Mouse (Mus musculus) liver, embryonic 13.5 days (tissue): ENCODE data around the gene 1600002K03Rik. TPM values are rescaled to one million over a fixed set of nuclear protein-coding genes. Genes with fewer than 3 reads are reported as not detected.

Experiments used
- ATAC-seq: fragments of 200-750 bp; cut with Nextera tagmentation; 2 replicates; pipeline ENCODE4 v1.8.0; 2017; ENCODE audit warnings: low read depth, mild to moderate bottlenecking, moderate number of reproducible peaks, moderate library complexity
- DNase-seq: peaks from one replicate; pipeline ENCODE4 v3.0.0; 2022
- H3K27ac ChIP-seq: fragments of 300-500 bp; sonication (generic); 2 replicates; pipeline ENCODE4 v1.5.1; 2015; ENCODE audit warnings: moderate library complexity, mild to moderate bottlenecking, inconsistent platforms
- H3K27me3 ChIP-seq: fragments of 300-500 bp; sonication (generic); 2 replicates; pipeline ENCODE4 v1.6.1; 2015; ENCODE audit warnings: mild to moderate bottlenecking, inconsistent platforms
- H3K36me3 ChIP-seq: fragments of 300-500 bp; sonication (generic); 2 replicates; pipeline ENCODE4 v1.6.1; 2015; ENCODE audit warnings: mild to moderate bottlenecking, inconsistent platforms
- H3K4me1 ChIP-seq: fragments of 300-500 bp; sonication (generic); replicated peaks from 2 replicates; pipeline ENCODE4 v1.6.1; 2015; ENCODE audit warnings: inconsistent platforms
- H3K4me2 ChIP-seq: fragments of 300-500 bp; sonication (generic); 2 replicates; pipeline ENCODE4 v1.6.1; 2015; ENCODE audit warnings: inconsistent platforms, mild to moderate bottlenecking, moderate library complexity
- H3K4me3 ChIP-seq: fragments of 300-500 bp; sonication (generic); replicated peaks from 2 replicates; pipeline ENCODE4 v1.5.1; 2015; ENCODE audit warnings: mild to moderate bottlenecking, inconsistent platforms
- H3K9ac ChIP-seq: fragments of 300-500 bp; sonication (generic); 2 replicates; pipeline ENCODE4 v1.6.1; 2015; ENCODE audit warnings: mild to moderate bottlenecking, inconsistent platforms
- H3K9me3 ChIP-seq: fragments of 300-500 bp; sonication (generic); replicated peaks from 2 replicates; pipeline ENCODE4 v1.6.1; 2016; ENCODE audit warnings: inconsistent platforms
- WGBS: fragments of 180-500 bp; shearing (Covaris S2); methylation state at CpG from one replicate; pipeline ENCODE4 v1.1.7; 2015; ENCODE audit not compliant: insufficient replicate concordance; 5-methylcytosine and 5-hydroxymethylcytosine counted together
- polyA plus RNA-seq: library from polyadenylated mRNA; unstranded; fragments of >200 nt; fragmentation: Nextera tagmentation; extraction: Ambion mirVana; gene quantifications from 2 replicates; pipeline ENCODE4 v1.2.1, GENCODE M21; 2015

1600002K03Rik gene
- polyA plus RNA-seq, 1 experiment from 2014 or later, result 14.8 TPM

- Histone ChIP-seq H3K4me3 (no peak overlapping the region), H3K27ac (peak overlapping the region; percentile 37), H3K27me3 (no peaks in the 10 kb centered on the region), H3K9ac (peak overlapping the region; percentile 15; the same call in 1 of the 2 replicates), H3K4me2 (no peak overlapping the region), H3K4me1 (peaks cover 95% of the 10 kb centered on the region), H3K36me3 (peaks cover 65% of the 10 kb centered on the region), H3K9me3 (no peaks in the 10 kb centered on the region)
- ATAC-seq (no peak), DNase-seq (no peak)
- WGBS, result 77% methylated on average over 29 of the region's 29 CpGs
Measured at GRCm38 (mm10) chr10:80156002-80156751, 16.6 kb upstream of the 1600002K03Rik start.

- Histone ChIP-seq H3K27ac (0 out of 2 replicates have a peak overlapping the region, but pooled peaks have one; percentile 37), H3K9me3 (no peaks in the 10 kb centered on the region), H3K4me2 (no peak overlapping the region), H3K27me3 (no peaks in the 10 kb centered on the region), H3K4me3 (no peak overlapping the region), H3K36me3 (peaks cover 60% of the 10 kb centered on the region), H3K9ac (no peak overlapping the region), H3K4me1 (peaks cover 95% of the 10 kb centered on the region)
- no peak for DNase-seq
- WGBS, result 81% methylated on average over 7 of the region's 7 CpGs
- no peak for ATAC-seq
Measured at GRCm38 (mm10) chr10:80156752-80157053, 16.0 kb upstream of the 1600002K03Rik start.

GRCm38 (mm10) chr10:80157141-80157929, 15.4 kb upstream of the 1600002K03Rik start:
- no peaks in the 10 kb centered on the region for H3K27me3 ChIP-seq
- peaks cover 95% of the 10 kb centered on the region for H3K4me1 ChIP-seq
- H3K27ac ChIP-seq, result peak overlapping the region; percentile 85
- no peak overlapping the region for H3K4me3 ChIP-seq
- no peak overlapping the region for H3K9ac ChIP-seq
- peaks cover 53% of the 10 kb centered on the region for H3K36me3 ChIP-seq
- ATAC-seq, result no peak
- 72% methylated on average over 15 of the region's 15 CpGs for WGBS
- DNase-seq, result no peak
- no peak overlapping the region for H3K4me2 ChIP-seq
- H3K9me3 ChIP-seq, result no peaks in the 10 kb centered on the region

GRCm38 (mm10) chr10:80158307-80158986, 14.3 kb upstream of the 1600002K03Rik start:
- Histone ChIP-seq H3K27ac (peak overlapping the region; percentile 85), H3K36me3 (peaks cover 42% of the 10 kb centered on the region), H3K4me3 (peak overlapping the region; percentile 59), H3K9me3 (no peaks in the 10 kb centered on the region), H3K27me3 (no peaks in the 10 kb centered on the region), H3K4me1 (peaks cover 95% of the 10 kb centered on the region), H3K4me2 (peak overlapping the region; percentile 95), H3K9ac (peak overlapping the region; percentile 37)
- DNase-seq (no peak), ATAC-seq (no peak)
- WGBS, result 13% methylated on average over 18 of the region's 18 CpGs

- WGBS, result 24% methylated on average over 12 of the region's 12 CpGs
- ATAC-seq, result no peak
- H3K27me3 ChIP-seq, result no peaks in the 10 kb centered on the region
- H3K4me3 ChIP-seq, result peak overlapping the region; percentile 59
- peak overlapping the region; percentile 95 for H3K4me2 ChIP-seq
- H3K9me3 ChIP-seq, result no peaks in the 10 kb centered on the region
- DNase-seq, result no peak
- H3K4me1 ChIP-seq, result peaks cover 95% of the 10 kb centered on the region
- peaks cover 36% of the 10 kb centered on the region for H3K36me3 ChIP-seq
- peak overlapping the region; percentile 37 for H3K9ac ChIP-seq
- H3K27ac ChIP-seq, result peak overlapping the region; percentile 85
Measured at GRCm38 (mm10) chr10:80159021-80159560, 13.7 kb upstream of the 1600002K03Rik start.

GRCm38 (mm10) chr10:80159561-80160454, 12.9 kb upstream of the 1600002K03Rik start:
- H3K27me3 ChIP-seq, result no peaks in the 10 kb centered on the region
- ATAC-seq, result peak; percentile 80
- WGBS, result under 1% methylated on average over 55 of the region's 55 CpGs
- peak overlapping the region; percentile 92 for H3K27ac ChIP-seq
- H3K9ac ChIP-seq, result peak overlapping the region; percentile 74
- H3K9me3 ChIP-seq, result no peaks in the 10 kb centered on the region
- peaks cover 95% of the 10 kb centered on the region for H3K4me1 ChIP-seq
- H3K4me2 ChIP-seq, result peak overlapping the region; percentile 95
- peaks cover 29% of the 10 kb centered on the region for H3K36me3 ChIP-seq
- H3K4me3 ChIP-seq, result peak overlapping the region; percentile 59
- peak; percentile 99 for DNase-seq

- DNase-seq (peak; percentile 76), ATAC-seq (peak; percentile 42)
- under 1% methylated on average over 33 of the region's 33 CpGs for WGBS
Measured at GRCm38 (mm10) chr10:80160455-80161371, 12.0 kb upstream of the 1600002K03Rik start.

GRCm38 (mm10) chr10:80161522-80162242, 11.1 kb upstream of the 1600002K03Rik start:
- H3K9ac ChIP-seq, result peak overlapping the region; percentile 74
- peak overlapping the region; percentile 95 for H3K4me2 ChIP-seq
- H3K4me3 ChIP-seq, result peak overlapping the region; percentile 59
- peaks cover 10% of the 10 kb centered on the region for H3K36me3 ChIP-seq
- peak overlapping the region; percentile 92 for H3K27ac ChIP-seq
- DNase-seq (no peak), ATAC-seq (no peak)
- 29% methylated on average over 6 of the region's 7 CpGs for whole genome bisulfite sequencing
- peaks cover 93% of the 10 kb centered on the region for H3K4me1 ChIP-seq
- H3K9me3 ChIP-seq, result no peaks in the 10 kb centered on the region
- no peaks in the 10 kb centered on the region for H3K27me3 ChIP-seq

More at GRCm38 (mm10) chr10:80160455-80161371, 12.0 kb upstream of the 1600002K03Rik start:
- H3K4me3 ChIP-seq, result peak overlapping the region; percentile 59
- peak overlapping the region; percentile 95 for H3K4me2 ChIP-seq
- peak overlapping the region; percentile 92 for H3K27ac ChIP-seq
- peak overlapping the region; percentile 74 for H3K9ac ChIP-seq
- H3K4me1 ChIP-seq, result peaks cover 94% of the 10 kb centered on the region
- H3K9me3 ChIP-seq, result no peaks in the 10 kb centered on the region
- peaks cover 20% of the 10 kb centered on the region for H3K36me3 ChIP-seq
- H3K27me3 ChIP-seq, result no peaks in the 10 kb centered on the region

- ATAC-seq (no peak), DNase-seq (no peak)
- no peaks in the 10 kb centered on the region for H3K9me3 ChIP-seq
- peaks cover 4% of the 10 kb centered on the region for H3K36me3 ChIP-seq
- 0 out of 2 replicates have a peak overlapping the region, but pooled peaks have one; percentile 14 for H3K9ac ChIP-seq
- peaks cover 94% of the 10 kb centered on the region for H3K4me1 ChIP-seq
- 63% methylated on average over 3 of the region's 3 CpGs for WGBS
- peak overlapping the region; percentile 95; the same call in 1 of the 2 replicates for H3K4me2 ChIP-seq
- H3K27me3 ChIP-seq, result no peaks in the 10 kb centered on the region
- no peak overlapping the region for H3K4me3 ChIP-seq
- peak overlapping the region; percentile 92 for H3K27ac ChIP-seq
Measured at GRCm38 (mm10) chr10:80162243-80162608, 10.5 kb upstream of the 1600002K03Rik start.
